Mouse (Mus musculus): ENCODE results near the gene Tmem40.

The Tmem40 gene

GRCm38 (mm10) chr6:115770059-115770670 is 8.0 kb upstream of the Tmem40 start:
- DNase-seq (ENCODE audit: low spot score): no peak

GRCm38 (mm10) chr6:115768207-115768606 is 6.0 kb upstream of the Tmem40 start:
- DNase-seq (ENCODE audit: low spot score): no peak

DNA sequence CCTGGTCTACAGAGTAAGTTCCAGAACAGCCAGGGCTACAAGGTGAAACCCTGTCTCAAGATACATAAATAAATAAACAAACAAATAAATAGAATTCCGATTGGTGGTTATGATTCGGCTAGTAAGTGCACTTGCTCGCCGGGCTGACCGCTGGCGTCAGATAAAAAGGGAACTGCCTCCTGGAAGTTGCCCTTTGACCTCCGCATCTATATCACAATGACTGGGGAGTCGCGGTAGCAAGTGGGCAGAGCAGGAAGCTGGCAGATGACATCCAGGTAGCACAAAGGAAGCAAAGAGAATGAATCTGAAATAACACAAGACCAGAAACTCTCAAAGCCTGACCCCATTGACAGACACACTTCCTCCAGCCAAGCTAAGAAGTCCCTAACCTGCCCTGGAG is 5.1 kb upstream of the Tmem40 start:
- no peak for DNase-seq (ENCODE audit: low spot score)

GRCm38 (mm10) chr6:115764179-115764578 is 2.0 kb upstream of the Tmem40 start:
- peak; percentile 33 for DNase-seq (ENCODE audit: low spot score)

GRCm38 (mm10) chr6:115760982-115761381 is 1.2 kb downstream of the Tmem40 start:
- no peak for DNase-seq (ENCODE audit: low spot score)

DNA sequence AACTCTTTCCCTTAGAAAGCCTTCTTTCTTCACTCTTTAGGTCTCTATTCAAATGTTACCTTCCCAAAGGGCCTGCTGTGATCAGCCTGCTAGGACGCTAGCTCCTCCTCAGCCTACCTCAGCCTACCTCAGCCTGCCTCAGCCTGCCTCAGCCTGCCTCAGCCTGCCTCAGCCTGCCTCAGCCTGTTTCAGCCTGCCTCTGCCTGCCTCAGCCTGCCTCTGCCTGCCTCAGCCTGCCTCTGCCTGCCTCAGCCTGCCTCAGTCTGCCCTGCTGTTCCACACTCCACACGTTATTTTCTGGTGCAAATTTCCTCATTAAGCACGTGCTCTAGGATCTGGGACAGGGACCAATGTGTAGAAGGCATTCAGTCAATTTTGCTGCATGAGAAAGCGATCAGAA is 2.1 kb downstream of the Tmem40 start:
- no peak for DNase-seq (ENCODE audit: low spot score)

DNA sequence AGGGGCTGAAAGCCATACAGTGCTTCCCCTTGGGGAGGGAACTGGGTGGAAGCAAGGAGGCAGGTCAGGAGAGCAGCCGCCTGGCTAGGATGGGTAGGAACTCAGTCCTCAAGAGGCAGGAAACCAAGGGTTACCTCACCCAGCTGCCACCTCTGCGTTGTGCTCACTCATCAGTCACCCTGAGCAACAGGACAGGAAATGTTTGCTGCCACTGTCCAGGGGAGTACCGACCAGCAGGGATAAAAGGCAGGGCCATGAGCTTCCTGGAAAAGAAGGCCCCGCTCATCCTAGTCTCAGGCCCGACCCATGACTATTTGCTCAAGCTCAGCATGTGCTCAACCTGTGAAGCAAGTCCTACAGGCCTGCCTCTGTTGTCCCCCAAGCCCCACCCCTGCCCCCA is 2.7 kb downstream of the Tmem40 start:
- DNase-seq (ENCODE audit: low spot score): no peak

- no peak for DNase-seq (ENCODE audit: low spot score)
These were observed 3.2 kb downstream of the Tmem40 start for GRCm38 (mm10) chr6:115758981-115759435.

GRCm38 (mm10) chr6:115755536-115755935 is 6.7 kb downstream of the Tmem40 start:
- DNase-seq (ENCODE audit: low spot score): no peak

DNA sequence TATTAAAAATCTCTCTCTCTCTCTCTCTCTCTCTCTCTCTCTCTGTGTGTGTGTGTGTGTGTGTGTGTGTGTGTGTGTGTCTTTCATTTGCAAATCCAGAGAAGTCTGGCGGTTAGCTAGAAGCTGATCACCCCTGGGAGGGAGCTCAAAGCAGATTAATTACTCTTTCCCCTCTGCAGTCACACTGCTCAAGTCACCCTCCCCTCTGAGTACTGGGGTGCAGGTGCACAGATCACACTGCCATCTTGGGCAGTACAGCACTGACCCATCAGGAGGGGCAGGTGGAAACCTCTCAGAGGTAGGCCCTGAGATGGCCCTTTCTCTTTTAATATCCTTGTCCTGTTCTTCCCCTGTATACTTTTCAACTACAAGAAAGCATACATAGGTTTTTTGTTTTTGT is 15.9 kb downstream of the Tmem40 start:
- no peak for DNase-seq (ENCODE audit: low spot score)

GRCm38 (mm10) chr6:115743569-115743968 is 18.6 kb downstream of the Tmem40 start:
- no peak for DNase-seq (ENCODE audit: low spot score)

DNA sequence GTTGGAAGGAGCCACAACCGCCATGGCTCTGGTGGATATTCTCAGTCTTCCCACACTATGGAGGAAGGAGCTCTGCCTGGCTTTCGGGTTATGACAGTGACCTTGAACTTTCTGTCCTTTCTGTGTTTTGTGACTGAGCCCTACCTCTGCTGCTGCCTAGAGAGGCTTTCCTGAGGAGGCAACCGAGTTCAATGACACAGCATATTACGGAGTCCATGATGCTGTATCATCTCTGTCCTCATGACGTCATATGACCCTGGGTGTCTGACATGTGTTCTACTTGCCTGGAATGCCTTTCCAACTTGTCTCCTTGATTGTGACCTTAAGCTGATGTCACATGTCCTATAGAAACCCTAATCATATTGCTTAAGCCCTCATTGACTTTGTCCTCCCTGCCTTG is 23.2 kb downstream of the Tmem40 start:
- DNase-seq (ENCODE audit: low spot score): no peak

DNA sequence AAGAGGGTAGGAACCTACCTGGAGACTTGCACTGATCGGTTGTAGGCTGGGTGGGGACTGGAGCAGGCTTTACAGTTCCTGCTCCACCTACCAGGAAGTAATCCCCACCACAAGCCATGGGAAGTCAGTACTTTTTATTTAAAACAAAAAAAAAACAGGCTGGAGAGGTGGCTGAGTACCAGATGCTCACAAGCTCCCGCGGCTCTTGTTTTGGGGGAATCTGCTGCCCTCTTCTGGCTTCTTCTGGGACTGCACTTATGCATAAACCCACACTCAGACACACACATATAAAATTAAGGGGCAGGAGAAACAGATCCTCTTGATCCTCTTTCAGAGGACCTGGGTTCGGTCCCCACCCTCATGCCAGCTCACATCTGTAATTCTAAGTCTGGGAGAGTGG is 27.3 kb downstream of the Tmem40 start:
- DNase-seq (ENCODE audit: low spot score): no peak

DNA sequence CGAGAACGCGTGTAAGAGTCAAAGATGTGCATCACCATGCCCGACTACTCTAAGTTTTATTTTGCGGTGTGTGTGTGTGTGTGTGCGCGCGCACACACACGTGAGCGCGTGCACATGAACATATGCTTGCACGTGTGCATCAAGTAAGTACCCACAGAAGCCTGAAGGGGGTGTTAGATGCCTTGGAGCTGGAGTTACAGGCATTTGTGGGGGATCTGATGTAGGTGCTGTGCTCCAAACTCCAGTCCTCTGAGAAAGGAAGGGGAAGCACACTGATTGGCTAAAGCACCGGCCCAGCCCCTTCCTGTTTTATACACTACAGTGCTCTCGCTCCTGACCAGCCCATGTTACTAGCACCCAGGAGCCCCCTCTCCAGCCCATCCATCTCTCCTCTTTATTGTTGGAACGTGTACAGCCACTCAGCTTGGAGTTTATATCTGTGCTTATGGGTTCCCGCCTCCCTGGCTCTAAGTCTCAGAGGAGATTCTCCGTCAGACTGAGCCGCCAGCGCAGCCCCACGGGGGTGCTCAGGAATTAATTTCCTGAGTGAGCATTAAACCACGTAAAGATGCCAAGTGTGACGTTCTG is 29.8 kb downstream of the Tmem40 start:
- no peak for DNase-seq (ENCODE audit: low spot score)

DNA sequence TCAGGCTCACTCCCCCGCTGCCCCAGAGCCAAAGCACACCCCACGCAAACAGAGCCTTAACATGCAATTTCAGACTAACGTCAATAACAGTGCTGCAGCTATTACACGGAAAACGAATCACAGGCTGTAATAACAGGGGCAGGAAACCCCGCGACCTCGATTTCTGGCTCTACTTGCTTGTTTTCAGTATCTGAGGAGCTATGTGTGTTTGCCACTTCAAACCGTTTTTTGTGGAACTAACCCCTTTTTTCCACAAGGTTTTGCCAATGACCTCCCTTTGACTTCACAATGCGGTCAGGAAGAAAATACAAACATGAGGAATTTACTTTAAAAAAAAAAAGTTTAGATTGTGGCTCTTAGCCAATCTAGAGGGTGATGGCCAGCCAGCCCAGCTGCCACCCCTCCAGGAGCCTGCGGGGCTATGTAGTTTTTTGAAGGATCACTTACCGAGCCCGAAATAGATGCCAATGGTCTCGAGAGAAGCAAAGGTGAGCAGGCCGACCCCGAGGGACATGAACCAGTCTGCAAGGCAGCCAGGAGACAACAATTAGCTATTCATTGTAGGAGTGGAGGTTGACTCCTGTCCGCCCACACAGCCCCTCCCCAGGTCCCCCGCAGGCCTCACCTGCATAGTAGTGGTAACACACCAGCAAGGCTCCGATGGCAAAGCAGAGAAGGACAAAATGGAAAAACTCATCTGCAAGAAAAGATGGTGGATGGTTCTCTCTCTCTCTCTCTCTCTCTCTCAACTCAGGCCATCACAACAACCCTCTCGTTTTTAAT is 31.5 kb downstream of the Tmem40 start:
- DNase-seq (ENCODE audit: low spot score): no peak

- DNase-seq (ENCODE audit: low spot score): no peak
These were observed 34.6 kb downstream of the Tmem40 start for GRCm38 (mm10) chr6:115727570-115727969.

DNA sequence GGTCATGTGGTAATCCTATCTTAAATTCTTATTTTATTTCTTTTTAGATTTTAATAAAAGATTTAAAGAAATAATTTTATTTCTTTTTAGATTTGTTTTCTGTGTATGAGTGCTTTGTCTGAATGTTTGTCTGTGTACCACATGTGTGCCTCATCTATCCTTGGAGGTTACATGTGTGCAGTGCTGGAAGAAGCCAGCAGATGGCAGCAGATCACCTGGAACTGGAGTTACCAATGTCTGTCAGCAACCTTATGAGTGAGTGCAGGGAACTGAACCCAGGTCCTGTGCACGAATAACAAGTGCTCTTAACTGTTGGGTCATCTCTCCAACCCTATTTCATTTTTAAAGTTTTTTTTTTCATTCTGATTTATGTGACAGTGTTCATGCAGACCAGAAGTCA is 35.1 kb downstream of the Tmem40 start:
- DNase-seq (ENCODE audit: low spot score): no peak

- no peak for DNase-seq (ENCODE audit: low spot score)
These were observed 40.0 kb downstream of the Tmem40 start for GRCm38 (mm10) chr6:115722246-115722645.

DNA sequence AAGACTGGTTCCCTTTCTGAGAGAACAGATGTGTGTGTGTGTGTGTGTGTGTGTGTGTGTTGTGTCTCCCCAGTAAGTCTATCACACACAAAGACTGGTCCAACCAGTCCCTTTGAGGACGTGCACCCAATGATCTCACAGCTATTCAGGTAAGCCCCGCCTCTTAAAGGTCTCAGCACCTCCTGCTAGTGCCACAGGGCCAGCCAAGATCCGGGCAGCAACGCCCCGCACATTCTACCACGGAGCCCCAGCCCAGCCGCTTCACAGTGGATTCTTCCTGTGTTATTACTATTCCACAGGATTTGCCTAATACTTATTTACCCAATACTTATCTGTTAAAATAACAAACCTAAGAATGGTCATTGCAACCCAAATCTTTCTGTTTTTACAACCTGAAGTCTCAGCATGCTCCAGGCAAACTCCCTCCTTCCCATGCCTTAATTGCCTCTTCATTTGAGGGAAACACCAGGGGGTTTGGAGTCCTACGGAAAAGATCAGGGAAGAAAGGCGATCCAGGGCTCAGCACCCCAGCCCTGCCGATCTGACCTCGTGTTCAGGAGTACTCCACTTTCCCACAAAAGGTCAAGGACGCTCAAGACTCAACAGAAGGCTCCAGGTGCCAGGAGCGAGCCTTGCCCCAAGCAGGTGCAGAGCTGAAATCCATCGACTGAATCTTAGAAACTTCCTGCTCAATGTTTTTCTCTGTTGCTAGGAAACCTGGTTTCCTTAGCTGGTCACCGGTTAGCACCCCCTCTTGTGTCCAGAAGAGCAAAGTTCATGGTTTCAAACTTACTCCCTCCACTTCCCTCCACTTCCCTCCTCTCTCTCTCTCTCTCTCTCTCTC is 44.3 kb downstream of the Tmem40 start:
- DNase-seq (ENCODE audit: low spot score): peak; percentile 31

GRCm38 (mm10) chr6:115717101-115717652 is 45.0 kb downstream of the Tmem40 start:
- DNase-seq (ENCODE audit: low spot score): no peak

GRCm38 (mm10) chr6:115711261-115711660 is 50.9 kb downstream of the Tmem40 start:
- DNase-seq (ENCODE audit: low spot score): no peak

DNA sequence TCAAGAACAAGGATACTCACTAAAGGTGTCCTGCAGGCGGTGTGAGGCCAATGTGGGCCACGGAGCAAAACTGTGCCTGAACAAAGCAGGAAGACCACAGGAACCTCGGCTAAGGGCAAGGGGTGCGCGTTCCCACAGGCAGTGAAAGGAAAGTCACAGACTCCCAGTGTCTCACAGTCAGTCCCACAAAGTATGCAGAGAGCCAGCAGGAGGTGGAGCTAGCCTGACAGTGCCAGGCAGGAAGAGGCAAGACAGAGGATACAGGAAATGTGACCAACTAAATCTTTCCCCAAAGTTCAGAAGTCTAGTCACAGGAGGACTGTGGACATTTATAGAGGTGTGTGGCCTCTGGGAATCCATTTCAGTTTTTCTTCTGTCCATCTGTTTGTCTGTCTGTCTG is 59.3 kb downstream of the Tmem40 start:
- no peak for DNase-seq (ENCODE audit: low spot score)

Data from ovary, postnatal 36 days (tissue).